Mouse (Mus musculus) embryonic facial prominence, embryonic 12.5 days (tissue): ENCODE data around the gene Scarf1. TPM values are rescaled to one million over a fixed set of nuclear protein-coding genes. Genes with fewer than 3 reads are reported as not detected.
"Not testable (repeated sequence)": the region's sequence is repeated elsewhere in the genome, so short reads cannot be mapped to it uniquely, and the experiment has no call there.

Experiments
- ATAC-seq: fragments of 200-750 bp; cut with Nextera tagmentation; 2 replicates; pipeline ENCODE4 v1.8.0; 2017; ENCODE audit not compliant: insufficient number of reproducible peaks, insufficient read depth, low FRiP score, low TSS enrichment
- H3K27ac ChIP-seq: fragments of 300-500 bp; sonication (generic); 2 replicates; pipeline ENCODE4 v1.5.1; 2016; ENCODE audit warnings: mild to moderate bottlenecking
- H3K27me3 ChIP-seq: fragments of 300-500 bp; sonication (generic); 2 replicates; pipeline ENCODE4 v1.6.1; 2016; ENCODE audit warnings: mild to moderate bottlenecking, moderate library complexity
- H3K36me3 ChIP-seq: fragments of 300-500 bp; sonication (generic); 2 replicates; pipeline ENCODE4 v1.6.1; 2016; ENCODE audit warnings: mild to moderate bottlenecking
- H3K4me1 ChIP-seq: fragments of 300-500 bp; sonication (generic); 2 replicates; pipeline ENCODE4 v1.6.1; 2016
- H3K4me2 ChIP-seq: fragments of 300-500 bp; sonication (generic); replicated peaks from 2 replicates; pipeline ENCODE4 v1.6.1; 2016; ENCODE audit warnings: mild to moderate bottlenecking, moderate library complexity
- H3K4me3 ChIP-seq: fragments of 300-500 bp; sonication (generic); 2 replicates; pipeline ENCODE4 v1.5.1; 2016; ENCODE audit warnings: mild to moderate bottlenecking
- H3K9ac ChIP-seq: fragments of 300-500 bp; sonication (generic); 2 replicates; pipeline ENCODE4 v1.6.1; 2016; ENCODE audit warnings: mild to moderate bottlenecking, moderate library complexity
- H3K9me3 ChIP-seq: fragments of 300-500 bp; sonication (generic); 2 replicates; pipeline ENCODE4 v1.6.1; 2016; ENCODE audit warnings: mild to moderate bottlenecking, moderate library complexity
- WGBS: fragments of 180-500 bp; shearing (Covaris S2); methylation state at CpG from one replicate; pipeline ENCODE4 v1.1.7; 2016; 5-methylcytosine and 5-hydroxymethylcytosine counted together
- polyA plus RNA-seq: library from polyadenylated mRNA; unstranded; fragments of >200 nt; fragmentation: Nextera tagmentation; extraction: Ambion mirVana; gene quantifications from 2 replicates; pipeline ENCODE4 v1.2.1, GENCODE M21; 2016

Gene Scarf1
- polyA plus RNA-seq, 1 experiment from 2014 or later = 7.0 TPM

GRCm38 (mm10) chr11:75540209-75540608 lies 26.9 kb downstream of the Scarf1 start:
- Histone ChIP-seq H3K4me1 (peaks cover 10% of the 10 kb centered on the region; the same call in 1 of the 2 replicates), H3K9ac (no peak overlapping the region), H3K27ac (no peak overlapping the region), H3K4me2 (no peak overlapping the region), H3K9me3 (no peaks in the 10 kb centered on the region), H3K4me3 (no peak overlapping the region), H3K27me3 (no peaks in the 10 kb centered on the region), H3K36me3 (no peaks in the 10 kb centered on the region)
- 73% methylated on average over 8 of the region's 8 CpGs for WGBS
- no peak for ATAC-seq

- peaks cover 10% of the 10 kb centered on the region; the same call in 1 of the 2 replicates for H3K4me1 ChIP-seq
- 73% methylated on average over 19 of the region's 19 CpGs for WGBS
- no peak for ATAC-seq
- no peaks in the 10 kb centered on the region for H3K36me3 ChIP-seq
- H3K9me3 ChIP-seq = no peaks in the 10 kb centered on the region
- H3K27ac ChIP-seq = no peak overlapping the region
- no peak overlapping the region for H3K9ac ChIP-seq
- H3K4me3 ChIP-seq = no peak overlapping the region
- no peak overlapping the region for H3K4me2 ChIP-seq
- H3K27me3 ChIP-seq = no peaks in the 10 kb centered on the region
These were observed 27.6 kb downstream of the Scarf1 start for GRCm38 (mm10) chr11:75540710-75541581.

- H3K9me3 ChIP-seq = no peaks in the 10 kb centered on the region
These were observed 31.4 kb downstream of the Scarf1 start for GRCm38 (mm10) chr11:75544713-75545112.

GRCm38 (mm10) chr11:75546057-75546456 lies 32.7 kb downstream of the Scarf1 start:
- H3K9me3 ChIP-seq = no peaks in the 10 kb centered on the region
- no peak overlapping the region for H3K4me2 ChIP-seq
- H3K4me3 ChIP-seq = no peak overlapping the region
- H3K27me3 ChIP-seq = no peaks in the 10 kb centered on the region
- ATAC-seq = no peak
- H3K27ac ChIP-seq = no peak overlapping the region
- peaks cover 12% of the 10 kb centered on the region; the same call in 1 of the 2 replicates for H3K4me1 ChIP-seq
- 72% methylated on average over 4 of the region's 4 CpGs for WGBS
- no peak overlapping the region for H3K9ac ChIP-seq
- no peaks in the 10 kb centered on the region for H3K36me3 ChIP-seq

More at GRCm38 (mm10) chr11:75544713-75545112, 31.4 kb downstream of the Scarf1 start:
- peaks cover 2% of the 10 kb centered on the region; the same call in 1 of the 2 replicates for H3K4me1 ChIP-seq
- H3K4me3 ChIP-seq = no peak overlapping the region
- H3K36me3 ChIP-seq = no peaks in the 10 kb centered on the region
- H3K27ac ChIP-seq = no peak overlapping the region
- H3K27me3 ChIP-seq = no peaks in the 10 kb centered on the region
- 92% methylated on average over 9 of the region's 9 CpGs for WGBS
- H3K9ac ChIP-seq = no peak overlapping the region
- no peak for ATAC-seq
- H3K4me2 ChIP-seq = no peak overlapping the region

- ATAC-seq = no peak
- H3K4me1 ChIP-seq = peaks cover 31% of the 10 kb centered on the region
- 0 out of 2 replicates have a peak overlapping the region, but pooled peaks have one; percentile 16 for H3K9ac ChIP-seq
- WGBS = 31% methylated on average over 5 of the region's 5 CpGs
- H3K4me2 ChIP-seq = no peak overlapping the region
- no peaks in the 10 kb centered on the region for H3K9me3 ChIP-seq
- no peaks in the 10 kb centered on the region for H3K27me3 ChIP-seq
- H3K4me3 ChIP-seq = no peak overlapping the region
- H3K27ac ChIP-seq = no peak overlapping the region
- no peaks in the 10 kb centered on the region for H3K36me3 ChIP-seq
These were observed 36.3 kb downstream of the Scarf1 start for GRCm38 (mm10) chr11:75549658-75550111.

- H3K36me3 ChIP-seq = no peaks in the 10 kb centered on the region
- no peak overlapping the region for H3K4me2 ChIP-seq
- H3K9ac ChIP-seq = no peak overlapping the region
- H3K9me3 ChIP-seq = no peaks in the 10 kb centered on the region
- 59% methylated on average over 12 of the region's 12 CpGs for WGBS
- no peak for ATAC-seq
- peaks cover 31% of the 10 kb centered on the region for H3K4me1 ChIP-seq
- no peak overlapping the region for H3K4me3 ChIP-seq
- no peak overlapping the region for H3K27ac ChIP-seq
- H3K27me3 ChIP-seq = no peaks in the 10 kb centered on the region
These were observed 37.0 kb downstream of the Scarf1 start for GRCm38 (mm10) chr11:75550200-75550946.

- H3K4me3 ChIP-seq = no peak overlapping the region
- H3K9ac ChIP-seq = 0 out of 2 replicates have a peak overlapping the region, but pooled peaks have one; percentile 4
- WGBS = 88% methylated on average over 5 of the region's 5 CpGs
- H3K27ac ChIP-seq = 0 out of 2 replicates have a peak overlapping the region, but pooled peaks have one; percentile 11
- ATAC-seq = no peak
- H3K4me1 ChIP-seq = peaks cover 31% of the 10 kb centered on the region
- no peak overlapping the region for H3K4me2 ChIP-seq
- no peaks in the 10 kb centered on the region for H3K27me3 ChIP-seq
- no peaks in the 10 kb centered on the region for H3K9me3 ChIP-seq
- no peaks in the 10 kb centered on the region for H3K36me3 ChIP-seq
These were observed 38.0 kb downstream of the Scarf1 start for GRCm38 (mm10) chr11:75551321-75551720.

GRCm38 (mm10) chr11:75551961-75552441 lies 38.7 kb downstream of the Scarf1 start:
- Histone ChIP-seq H3K4me1 (peaks cover 31% of the 10 kb centered on the region), H3K4me3 (no peak overlapping the region), H3K27me3 (no peaks in the 10 kb centered on the region), H3K27ac (peak overlapping the region; percentile 11; the same call in 1 of the 2 replicates), H3K9ac (no peak overlapping the region), H3K36me3 (no peaks in the 10 kb centered on the region), H3K4me2 (no peak overlapping the region), H3K9me3 (no peaks in the 10 kb centered on the region)
- no peak for ATAC-seq
- 57% methylated on average over 9 of the region's 9 CpGs for WGBS

GRCm38 (mm10) chr11:75552906-75553482 lies 39.7 kb downstream of the Scarf1 start:
- H3K27ac ChIP-seq = no peak overlapping the region
- H3K9me3 ChIP-seq = no peaks in the 10 kb centered on the region
- peaks cover 31% of the 10 kb centered on the region for H3K4me1 ChIP-seq
- H3K4me2 ChIP-seq = no peak overlapping the region
- H3K9ac ChIP-seq = no peak overlapping the region
- 20% methylated on average over 7 of the region's 7 CpGs for WGBS
- H3K36me3 ChIP-seq = no peaks in the 10 kb centered on the region
- H3K27me3 ChIP-seq = no peaks in the 10 kb centered on the region
- H3K4me3 ChIP-seq = no peak overlapping the region
- no peak for ATAC-seq

GRCm38 (mm10) chr11:75556006-75556405 lies 42.7 kb downstream of the Scarf1 start:
- H3K9me3 ChIP-seq, H3K27ac ChIP-seq, ATAC-seq, H3K4me3 ChIP-seq, H3K9ac ChIP-seq, H3K36me3 ChIP-seq, H3K4me2 ChIP-seq, H3K27me3 ChIP-seq: not testable (repeated sequence)
- peaks cover 19% of the 10 kb centered on the region for H3K4me1 ChIP-seq
- WGBS = 95% methylated on average over 6 of the region's 6 CpGs

GRCm38 (mm10) chr11:75557142-75557541 lies 43.8 kb downstream of the Scarf1 start:
- ATAC-seq = no peak
- Histone ChIP-seq H3K27ac (no peak overlapping the region), H3K4me3 (no peak overlapping the region), H3K4me1 (peaks cover 10% of the 10 kb centered on the region), H3K4me2 (no peak overlapping the region), H3K27me3 (no peaks in the 10 kb centered on the region), H3K36me3 (no peaks in the 10 kb centered on the region), H3K9me3 (no peaks in the 10 kb centered on the region), H3K9ac (no peak overlapping the region)
- 55% methylated on average over 6 of the region's 6 CpGs for WGBS
